Mouse (Mus musculus): ENCODE measurements at regions not wholly inside any gene's neighbourhood (a gene's known extent, or its start where the extent isn't known, plus 50 kb on each side); places are given as distances from the start of the nearest gene placed in this dataset.

DNA sequence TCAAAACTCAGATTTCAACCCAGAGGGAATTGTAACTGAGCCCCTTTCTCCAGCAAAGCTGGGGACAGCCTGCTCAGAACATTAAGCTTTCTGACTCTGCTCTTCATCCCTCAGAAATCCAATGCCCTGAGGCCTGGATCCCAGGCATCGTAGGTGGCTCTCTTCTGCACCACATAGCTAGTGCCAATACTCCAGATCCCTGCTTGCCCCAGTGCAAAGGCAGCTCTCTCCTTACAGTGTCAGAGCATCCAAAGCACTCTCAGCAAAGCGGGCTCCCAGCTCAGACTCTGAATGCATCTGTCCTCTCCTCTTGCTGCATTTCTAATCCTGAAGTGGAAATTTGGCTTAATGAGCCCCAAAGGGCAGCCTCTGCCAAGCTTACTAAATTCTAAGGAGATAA is 59.4 kb upstream of the Ddit4l start:
- DNase-seq (ENCODE audit: low read depth, low spot score) = no peak

DNA sequence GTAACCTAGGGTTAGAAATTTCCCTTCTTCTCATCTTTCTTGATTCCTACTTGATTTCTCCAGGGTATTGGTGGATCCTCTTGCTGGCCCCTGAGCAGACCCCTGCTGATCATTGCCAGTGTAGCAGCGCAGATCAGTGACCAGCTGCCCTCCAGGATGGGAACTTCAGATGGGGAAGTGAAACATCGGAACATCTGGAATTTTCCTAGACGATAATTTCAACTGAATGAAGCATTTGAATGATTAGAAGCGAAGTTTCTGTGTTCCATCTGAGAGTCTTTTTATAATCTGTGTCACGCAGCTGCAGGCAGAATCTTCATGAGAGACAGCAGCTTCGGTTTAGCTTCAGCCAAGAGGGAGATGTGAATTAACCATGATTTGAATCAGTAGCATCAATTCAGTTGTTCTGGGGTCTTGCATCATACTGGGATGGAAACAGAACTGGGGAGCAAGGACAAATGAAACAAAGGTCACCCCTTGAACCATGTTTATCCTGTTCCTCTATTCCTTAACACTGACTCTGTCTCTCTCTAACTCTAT is 57.8 kb upstream of the Ddit4l start:
- DNase-seq (ENCODE audit: low read depth, low spot score) = no peak

DNA sequence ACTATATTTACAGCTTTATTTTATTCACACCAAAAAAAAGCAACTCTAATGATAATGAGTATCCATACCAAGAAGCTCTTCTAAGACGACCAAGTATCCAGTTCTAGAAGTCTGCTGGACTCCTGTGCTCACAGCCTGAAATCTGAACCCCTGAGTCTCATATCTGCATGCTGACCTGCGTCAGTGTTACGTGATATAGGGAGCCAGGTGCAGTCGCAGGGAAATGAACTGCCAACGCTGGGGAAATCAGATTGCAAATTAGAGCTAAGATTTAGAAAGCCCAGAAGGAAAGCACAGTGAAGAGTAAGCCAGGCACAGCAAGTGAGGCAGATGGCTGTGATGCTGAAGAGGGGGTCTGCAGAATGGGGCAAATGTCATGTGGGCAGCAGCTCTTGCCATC is 57.1 kb upstream of the Ddit4l start:
- no peak for DNase-seq (ENCODE audit: low read depth, low spot score)

DNA sequence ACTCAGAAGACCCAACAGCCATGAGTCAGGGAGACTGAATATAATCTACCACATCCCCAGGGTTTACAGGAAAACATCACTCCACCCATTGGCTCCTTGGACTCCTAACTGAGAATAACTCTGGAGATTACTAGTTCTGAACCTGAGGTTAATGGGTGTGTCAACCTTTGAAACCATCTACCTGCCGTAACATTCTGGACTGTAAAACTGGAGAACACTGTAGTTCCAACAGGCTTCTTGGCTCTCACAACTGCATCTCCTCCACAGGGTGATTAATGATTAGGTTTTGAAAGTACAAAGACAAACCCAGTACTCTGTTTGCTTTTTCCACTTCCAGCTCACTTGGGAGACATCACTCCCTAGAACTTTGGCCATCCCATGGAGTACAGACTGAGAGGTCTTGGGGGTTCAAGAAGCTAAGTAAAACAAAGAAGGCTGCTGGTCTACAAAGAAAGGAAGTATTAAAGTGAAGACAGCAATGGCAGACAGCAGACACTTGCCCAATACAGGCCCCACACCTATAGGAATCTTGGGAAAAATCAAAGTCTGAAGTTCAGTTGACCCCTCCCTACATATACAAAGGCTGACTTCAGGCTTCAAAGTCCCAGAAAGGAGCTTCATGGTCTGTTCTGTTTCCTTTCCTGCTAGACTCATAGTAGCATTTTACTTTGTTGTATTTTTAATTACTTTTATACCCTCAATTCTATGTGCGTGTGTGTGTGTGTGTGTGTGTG is 52.7 kb upstream of the Ddit4l start:
- DNase-seq (ENCODE audit: low read depth, low spot score) = no peak
